Mouse (Mus musculus) erythroblast, embryonic 14.5 days (primary cell): Measurements from ENCODE around the gene Chst11.

Source experiments
- GATA1 ChIP-seq: IDR thresholded peaks from 2 replicates; pipeline ENCODE4 v1.6.1; 2012; ENCODE audit warnings: low read length, inconsistent platforms, mixed read lengths
- TAL1 ChIP-seq: IDR thresholded peaks from 3 replicates; pipeline ENCODE4 v1.6.1; 2012; ENCODE audit warnings: low read length, inconsistent platforms, mixed read lengths

GRCm38 (mm10) chr10:83178151-83178550 lies 192.9 kb downstream of the Chst11 start:
- no peak for TF ChIP-seq GATA1
- TF ChIP-seq TAL1 = no peak
